Mouse (Mus musculus) Patski (cell line): ENCODE measurements around the gene Rnase1. TPM values are rescaled to one million over a fixed set of nuclear protein-coding genes. Genes with fewer than 3 reads are reported as not detected.
A peak's percentile ranks its signal among the peaks of the same experiment; 100 is the strongest.
"Not testable (repeated sequence)": the region's sequence is repeated elsewhere in the genome, so short reads cannot be mapped to it uniquely, and the experiment has no call there.

Source experiments
- ATAC-seq: fragments of 100-300 bp; one replicate; pipeline ENCODE4 v1.8.0; 2021
- CTCF ChIA-PET: fragments of 350-600 bp; sonication (Branson Sonifier 250); formaldehyde crosslinking; loops from one replicate; lab custom pipeline; 2022; ENCODE audit warnings: inconsistent platforms; lab: Charles Lee
- POLR2A ChIA-PET: fragments of 350-600 bp; sonication (Branson Sonifier 250); formaldehyde crosslinking; loops from one replicate; lab custom pipeline; 2022; ENCODE audit warnings: antibody characterized with exemption, inconsistent platforms; lab: Charles Lee
- DNase-seq: peaks from one replicate; pipeline ENCODE4 v3.0.0-alpha.2; 2011; ENCODE audit warnings: low read depth, low spot score
- H3K27me3 ChIP-seq: fragments of 371-371 bp; one replicate; pipeline ENCODE4 v1.5.1; 2021
- CTCF ChIP-seq: fragments of 100-300 bp; IDR thresholded peaks from one replicate; pipeline ENCODE4 v1.5.1; 2021
- in situ Hi-C: fragments of 300-500 bp; cut with MboI; formaldehyde crosslinking; loops from 3 replicates; pipeline ENCODE4 v1.11.1; 2018; ENCODE audit warnings: low pct_unique_long_range_greater_than_20kb, mixed read lengths
- polyA plus RNA-seq: library from polyadenylated mRNA; unstranded; gene quantifications from one replicate; pipeline ENCODE4 v1.2.3, GENCODE M21; 2021

The Rnase1 gene
- polyA plus RNA-seq, 1 experiment from 2014 or later = not detected

DNA sequence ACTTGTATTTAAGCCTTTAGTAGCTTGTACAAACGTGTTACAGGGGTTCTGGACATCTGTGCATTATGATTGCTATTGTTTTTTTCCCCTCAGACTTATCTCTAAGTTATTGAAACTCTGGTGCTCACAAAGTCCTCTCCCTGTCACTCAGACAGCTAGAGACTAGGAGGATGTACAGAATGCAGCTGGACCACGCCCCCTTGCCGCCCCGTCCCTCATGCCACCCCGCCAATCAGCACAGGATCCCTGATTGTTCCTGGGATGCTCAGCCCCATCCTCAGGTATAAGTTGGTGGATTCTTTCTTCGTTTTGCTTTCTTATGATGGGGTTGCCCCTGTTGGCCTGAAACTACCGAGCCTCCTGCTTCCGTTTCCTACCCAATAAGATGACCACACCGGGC is 33.1 kb downstream of the Rnase1 start:
- TF ChIP-seq CTCF = no peak
- in situ Hi-C loops = no loop called here
- H3K27me3 ChIP-seq = no peaks in the 10 kb centered on the region
- DNase-seq (no peak), ATAC-seq (no peak)
- POLR2A ChIA-PET = no interaction called here
- CTCF ChIA-PET = no interaction called here

- CTCF ChIA-PET = interaction anchor here (1.0 kb wide), 1 partner anchor 11 kb away, joined by 3 read pairs; no protein-coding TSS in a partner anchor
- ATAC-seq (no peak), DNase-seq (no peak)
- POLR2A ChIA-PET = no interaction called here
- in situ Hi-C loops = no loop called here
- H3K27me3 ChIP-seq = no peaks in the 10 kb centered on the region
- TF ChIP-seq CTCF = no peak
Observed at GRCm38 (mm10) chr14:51111966-51112365, 34.6 kb downstream of the Rnase1 start.

DNA sequence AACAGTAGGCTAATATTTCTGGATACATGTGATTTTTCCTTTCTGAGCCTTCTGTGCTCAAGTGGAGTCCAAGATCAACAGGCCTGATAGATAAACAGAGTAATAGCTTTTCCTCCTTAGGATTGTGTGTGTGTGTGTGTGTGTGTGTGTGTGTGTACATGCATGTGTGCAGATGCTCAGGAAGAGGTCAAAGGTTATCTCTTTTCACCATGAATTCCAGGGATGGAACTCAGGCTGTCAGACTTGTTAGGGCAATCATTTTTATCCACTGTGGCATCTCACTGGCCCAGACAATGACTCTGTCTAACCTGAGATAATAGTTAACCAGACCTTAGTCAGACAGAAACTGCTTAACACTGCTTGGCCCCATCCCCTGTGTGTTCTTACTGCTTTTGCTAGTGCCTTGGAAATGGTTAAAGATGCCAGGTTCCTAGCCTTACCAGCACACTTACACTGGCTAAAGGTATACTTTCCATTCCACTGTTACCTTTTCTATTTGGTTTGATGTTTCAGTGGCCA is 40.1 kb downstream of the Rnase1 start:
- CTCF ChIA-PET = no interaction called here
- TF ChIP-seq CTCF = no peak
- no peak for DNase-seq
- no peaks in the 10 kb centered on the region for H3K27me3 ChIP-seq
- in situ Hi-C loops = no loop called here
- peak; percentile 51 for ATAC-seq
- POLR2A ChIA-PET = no interaction called here

DNA sequence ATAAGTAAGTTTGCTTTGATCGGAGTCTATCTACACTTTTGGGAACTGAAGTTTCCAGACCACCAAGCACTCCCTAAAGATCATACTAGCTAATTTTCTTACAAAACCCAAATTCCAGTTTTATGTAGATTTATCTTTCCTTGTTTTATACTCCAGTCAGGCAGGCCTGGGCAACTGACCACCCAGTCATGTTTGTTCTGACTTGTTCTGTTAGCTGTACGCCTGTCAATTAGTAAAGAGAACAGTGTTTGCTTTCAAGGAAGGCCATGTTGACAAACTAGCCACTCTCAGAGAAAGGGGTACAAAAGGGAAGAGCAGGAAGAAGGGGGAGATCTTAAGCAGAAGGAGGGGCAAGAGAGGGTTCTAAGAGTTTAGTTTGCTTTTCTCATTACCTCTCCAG is 42.2 kb downstream of the Rnase1 start:
- no peak for ATAC-seq
- ChIA-PET CTCF (no interaction called here), POLR2A (interaction anchor here (0.5 kb wide), 1 partner anchor 992 kb away, joined by 3 read pairs; no protein-coding TSS in a partner anchor)
- no peak for TF ChIP-seq CTCF
- DNase-seq = no peak
- in situ Hi-C loops = loop anchor here (5.0 kb wide), 1 partner anchor 163 kb away; no protein-coding TSS in a partner anchor
- H3K27me3 ChIP-seq = no peaks in the 10 kb centered on the region

DNA sequence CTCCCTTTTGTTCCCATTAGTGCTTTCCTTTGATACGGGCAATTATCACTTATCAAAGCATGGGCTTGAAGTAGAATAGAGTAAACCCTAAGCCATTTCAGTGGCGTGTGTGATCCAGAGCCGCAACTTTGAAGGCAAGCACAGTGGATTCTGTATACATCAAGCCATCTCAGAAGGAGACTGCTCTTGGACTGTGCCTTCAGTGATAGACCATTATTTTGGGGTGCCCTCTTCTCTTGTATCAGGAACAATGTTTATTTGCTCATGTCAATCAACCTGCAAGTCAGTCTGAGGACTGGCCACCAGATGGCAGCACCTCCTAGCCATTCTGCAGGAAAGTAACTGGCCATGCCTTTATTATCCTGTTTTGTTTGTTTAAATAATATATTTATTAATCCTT is 43.4 kb downstream of the Rnase1 start:
- in situ Hi-C loops = loop anchor here (5.0 kb wide), 1 partner anchor 164 kb away; no protein-coding TSS in a partner anchor
- H3K27me3 ChIP-seq = no peaks in the 10 kb centered on the region
- CTCF ChIA-PET = no interaction called here
- peak; percentile 24 for ATAC-seq
- DNase-seq = no peak
- TF ChIP-seq CTCF = peak; percentile 84
- POLR2A ChIA-PET = no interaction called here

DNA sequence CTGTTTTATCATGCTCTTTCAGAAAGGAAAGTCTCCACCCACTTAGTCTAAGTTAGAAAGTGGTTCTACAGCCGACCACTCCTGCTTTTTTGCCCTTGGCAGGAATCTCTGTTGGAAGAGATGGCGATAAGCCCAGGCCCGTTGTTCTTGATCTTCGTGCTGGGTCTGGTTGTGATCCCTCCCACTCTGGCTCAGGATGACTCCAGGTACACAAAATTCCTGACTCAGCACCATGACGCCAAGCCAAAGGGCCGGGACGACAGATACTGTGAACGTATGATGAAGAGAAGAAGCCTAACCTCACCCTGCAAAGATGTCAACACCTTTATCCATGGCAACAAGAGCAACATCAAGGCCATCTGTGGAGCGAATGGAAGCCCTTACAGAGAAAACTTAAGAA is 45.3 kb downstream of the Rnase1 start:
- ATAC-seq = no peak
- DNase-seq = no peak
- POLR2A ChIA-PET = no interaction called here
- in situ Hi-C loops = loop anchor here (5.0 kb wide), 1 partner anchor 166 kb away; no protein-coding TSS in a partner anchor
- no peaks in the 10 kb centered on the region for H3K27me3 ChIP-seq
- TF ChIP-seq CTCF = no peak
- CTCF ChIA-PET = no interaction called here

DNA sequence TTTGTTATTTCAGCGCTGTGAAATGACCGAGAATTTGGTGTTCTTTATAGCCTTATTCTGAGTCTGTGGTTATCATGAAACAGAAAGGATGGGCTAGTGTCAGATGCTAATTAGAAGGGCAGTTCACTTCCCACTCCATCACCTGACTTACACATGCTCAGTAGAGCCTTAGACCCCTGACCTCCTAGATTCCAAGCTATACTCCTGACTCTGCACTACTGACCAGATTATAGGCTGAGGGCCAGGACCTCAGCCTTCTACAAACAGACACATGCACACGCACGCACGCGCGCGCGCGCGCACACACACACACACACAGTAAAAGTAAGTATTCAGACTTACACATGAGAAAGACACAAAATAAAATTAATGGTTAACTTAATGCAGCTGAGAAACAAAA is 47.7 kb downstream of the Rnase1 start:
- no peak for DNase-seq
- POLR2A ChIA-PET = no interaction called here
- CTCF ChIA-PET = interaction anchor here (1.0 to 1.8 kb wide), 3 partner anchors 24 to 672 kb away, joined by 3 to 4 read pairs (median 3); no protein-coding TSS in a partner anchor
- in situ Hi-C loops = loop anchor here (5.0 kb wide), 1 partner anchor 673 kb away; the partner anchor contains the start of gene Ang4
- H3K27me3 ChIP-seq = no peaks in the 10 kb centered on the region
- no peak for TF ChIP-seq CTCF
- no peak for ATAC-seq

DNA sequence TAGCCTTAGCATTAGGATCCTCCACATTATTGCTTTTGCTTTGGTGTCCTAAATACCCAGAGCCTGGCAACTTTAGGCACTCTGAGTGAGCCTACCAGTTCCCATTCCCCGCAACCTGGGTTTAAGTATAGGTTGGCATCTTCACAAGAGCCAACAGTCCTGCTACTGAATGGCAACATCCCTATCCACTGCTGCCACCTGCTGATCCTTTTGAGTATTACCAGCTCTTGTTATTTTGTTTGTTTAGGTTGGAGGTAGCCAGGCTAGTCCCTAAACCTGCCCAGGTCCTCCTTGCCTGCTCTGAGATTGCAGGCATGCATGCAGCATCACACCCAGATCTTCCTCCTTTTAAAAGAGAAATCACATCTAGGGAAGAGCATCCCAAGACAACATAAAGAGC is 48.3 kb downstream of the Rnase1 start:
- in situ Hi-C loops = loop anchor here (5.0 kb wide), 1 partner anchor 674 kb away; the partner anchor contains the start of gene Ang4
- POLR2A ChIA-PET, DNase-seq, H3K27me3 ChIP-seq: not testable (repeated sequence)
- CTCF ChIA-PET = interaction anchor here (0.9 to 1.8 kb wide), 4 partner anchors 24 to 673 kb away, joined by 3 to 4 read pairs (median 4); no protein-coding TSS in a partner anchor
- peak; percentile 85 for ATAC-seq

GRCm38 (mm10) chr14:51095736-51096524 is 50.7 kb downstream of the Rnase1 start:
- ATAC-seq = no peak
- DNase-seq = no peak
- TF ChIP-seq CTCF = no peak
- in situ Hi-C loops = loop anchor here (5.0 kb wide), 1 partner anchor 676 kb away; the partner anchor contains the start of gene Ang4
- ChIA-PET CTCF (interaction anchor here (1.0 kb wide), 2 partner anchors 32 to 296 kb away, joined by 3 read pairs; no protein-coding TSS in a partner anchor), POLR2A (no interaction called here)
- H3K27me3 ChIP-seq = no peaks in the 10 kb centered on the region

Other genes starting within 250 kb of the Rnase1 start
- gene Klhl33, start 249.3 kb downstream of the Rnase1 start, polyA plus RNA-seq = 0.44 TPM
- 54.3 TPM for gene Osgep, start 221.9 kb downstream of the Rnase1 start, polyA plus RNA-seq
- gene Apex1, start 221.8 kb downstream of the Rnase1 start, polyA plus RNA-seq = 115 TPM
- 71.0 TPM for gene Pip4p1, start 215.9 kb downstream of the Rnase1 start, polyA plus RNA-seq
- 53.3 TPM for gene Pnp, start 215.7 kb downstream of the Rnase1 start, polyA plus RNA-seq
- 31.5 TPM for gene Gm49342, start 202.3 kb downstream of the Rnase1 start, polyA plus RNA-seq
- 2.9 TPM for gene Pnp2, start 190.8 kb downstream of the Rnase1 start, polyA plus RNA-seq
- not detected for gene Rnase10, start 139.0 kb downstream of the Rnase1 start, polyA plus RNA-seq
- not detected for gene Rnase9, start 104.9 kb downstream of the Rnase1 start, polyA plus RNA-seq
- gene Rnase11, start 96.6 kb downstream of the Rnase1 start, polyA plus RNA-seq = not detected
- gene Rnase12, start 89.1 kb downstream of the Rnase1 start, polyA plus RNA-seq = not detected
- gene Olfr750, start 72.3 kb downstream of the Rnase1 start, polyA plus RNA-seq = not detected
- gene Rnase4, start 55.7 kb downstream of the Rnase1 start, polyA plus RNA-seq = 45.7 TPM
- gene Ang, start 55.6 kb downstream of the Rnase1 start, polyA plus RNA-seq = 1.3 TPM
- gene Eddm3b, start 32.4 kb downstream of the Rnase1 start, polyA plus RNA-seq = not detected
- not detected for gene Rnase6, start 22.9 kb downstream of the Rnase1 start, polyA plus RNA-seq
- gene Rnase2b, start 15.5 kb upstream of the Rnase1 start, polyA plus RNA-seq = not detected
- not detected for gene Ang2, start 52.4 kb upstream of the Rnase1 start, polyA plus RNA-seq
- not detected for gene Ear14, start 56.6 kb upstream of the Rnase1 start, polyA plus RNA-seq
- not detected for gene Rnase2a, start 109.3 kb upstream of the Rnase1 start, polyA plus RNA-seq
- not detected for gene Gm7247, start 215.0 kb upstream of the Rnase1 start, polyA plus RNA-seq